Mouse (Mus musculus) pancreas, adult 10 weeks (tissue): ENCODE data around the gene Ntn3. TPM values are rescaled to one million over a fixed set of nuclear protein-coding genes. Genes with fewer than 3 reads are reported as not detected.

Source experiments
- polyA plus RNA-seq: library from polyadenylated mRNA; stranded (reverse); fragments of 350-450 nt; fragmentation: Illumina TruSeq; extraction: RNeasy Lipid Tissue Mini Kit (QIAGEN cat#74804); gene quantifications from one replicate; pipeline ENCODE4 v1.2.3, GENCODE M21; 2015; ENCODE audit warnings: low read depth, low replicate concordance; ENCODE audit not compliant: insufficient read depth

Gene Ntn3
- 1.0 TPM for polyA plus RNA-seq

GRCm38 (mm10) chr17:24209043-24209915 is at the start of gene Ntn3:
Gene Ntn3, minus strand, starts transcription at chr17:24209531.

GRCm38 (mm10) chr17:24251320-24252069 is 42.2 kb upstream of the Ntn3 start, which contains the start of gene Ccnf:
Gene Ccnf, minus strand, starts transcription at chr17:24251484.

DNA sequence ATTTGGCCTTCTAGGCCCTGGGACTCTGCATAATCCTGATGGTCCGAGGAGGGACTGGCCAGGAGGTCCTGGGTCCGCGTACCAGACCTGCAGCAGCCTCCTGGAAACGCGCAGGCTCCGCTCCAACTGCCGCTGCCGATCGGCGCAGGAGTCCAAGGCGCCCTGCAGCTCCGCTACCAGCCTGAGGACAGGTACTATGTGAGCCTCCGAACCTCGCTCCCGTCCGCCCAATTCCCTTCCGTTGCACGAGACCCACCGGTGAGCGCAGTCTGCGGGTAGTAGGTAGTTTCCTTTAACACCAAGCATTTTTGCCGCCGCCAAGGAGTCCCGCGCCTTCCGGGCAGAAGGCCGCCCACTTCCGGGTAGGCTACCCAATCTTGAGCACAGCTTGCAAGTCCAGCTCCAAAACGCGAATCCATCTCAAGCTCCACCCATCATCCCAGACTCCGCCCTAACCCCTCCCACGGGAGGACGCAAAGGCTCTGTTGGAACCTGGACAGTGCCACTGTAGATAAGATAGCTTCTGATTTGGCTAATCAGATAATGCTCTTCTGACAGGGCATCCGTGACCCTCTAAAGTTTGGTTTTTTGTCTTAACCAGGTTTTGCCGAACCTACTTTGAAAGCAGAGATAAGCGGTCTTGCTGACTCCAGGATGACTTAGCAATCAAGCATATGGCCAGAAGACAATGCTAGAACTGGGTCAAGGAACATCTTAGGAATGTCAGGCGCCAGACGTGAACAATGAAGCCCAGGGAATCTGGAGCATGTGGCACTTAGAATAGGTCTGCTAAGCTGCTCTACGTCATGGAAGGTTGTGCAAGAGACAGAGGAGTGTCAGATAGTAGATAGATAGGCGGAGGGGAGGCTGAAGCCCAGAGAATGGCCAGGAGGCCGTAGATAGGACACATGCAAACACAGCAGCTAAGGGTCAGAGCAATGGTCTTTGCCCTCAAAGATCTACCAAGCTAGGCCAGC is 11.4 kb upstream of the Ntn3 start, which contains the start of gene Tedc2:
Gene Tedc2 (minus strand): TSS at position 417 of the 977 bp plus-strand sequence.

DNA sequence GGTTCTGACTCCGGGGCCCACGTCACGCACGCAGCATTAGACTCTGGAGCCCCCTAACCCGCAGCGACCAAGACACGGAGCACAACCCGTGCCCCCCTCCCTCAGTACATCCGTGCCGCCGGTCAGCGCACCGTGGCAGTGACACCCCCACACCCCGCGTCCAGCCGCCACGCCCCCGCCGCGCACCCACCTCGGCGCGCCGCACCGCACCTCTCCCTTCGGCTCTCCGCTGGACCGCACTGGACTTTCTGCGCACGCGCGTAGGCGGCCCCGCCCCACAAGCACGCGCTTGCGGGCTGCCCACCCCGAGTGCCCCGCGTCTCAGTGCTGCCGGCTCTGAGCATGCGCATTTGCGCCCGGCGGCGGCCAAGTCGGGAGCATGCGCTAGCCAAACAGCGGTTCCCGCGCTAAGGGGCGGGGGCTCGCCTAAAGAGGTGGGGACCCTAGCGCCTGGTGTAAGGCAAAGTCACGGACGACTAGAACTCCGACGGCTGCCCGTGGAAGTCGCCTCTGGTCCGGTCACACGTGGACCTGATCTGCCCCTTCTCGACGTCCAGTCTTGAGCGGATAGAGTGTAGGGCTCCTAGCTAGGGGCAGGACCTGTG is 3.9 kb downstream of the Ntn3 start, which contains the start of gene Tbc1d24:
Gene Tbc1d24 (minus strand): TSS at position 279 of the 605 bp plus-strand sequence.

DNA sequence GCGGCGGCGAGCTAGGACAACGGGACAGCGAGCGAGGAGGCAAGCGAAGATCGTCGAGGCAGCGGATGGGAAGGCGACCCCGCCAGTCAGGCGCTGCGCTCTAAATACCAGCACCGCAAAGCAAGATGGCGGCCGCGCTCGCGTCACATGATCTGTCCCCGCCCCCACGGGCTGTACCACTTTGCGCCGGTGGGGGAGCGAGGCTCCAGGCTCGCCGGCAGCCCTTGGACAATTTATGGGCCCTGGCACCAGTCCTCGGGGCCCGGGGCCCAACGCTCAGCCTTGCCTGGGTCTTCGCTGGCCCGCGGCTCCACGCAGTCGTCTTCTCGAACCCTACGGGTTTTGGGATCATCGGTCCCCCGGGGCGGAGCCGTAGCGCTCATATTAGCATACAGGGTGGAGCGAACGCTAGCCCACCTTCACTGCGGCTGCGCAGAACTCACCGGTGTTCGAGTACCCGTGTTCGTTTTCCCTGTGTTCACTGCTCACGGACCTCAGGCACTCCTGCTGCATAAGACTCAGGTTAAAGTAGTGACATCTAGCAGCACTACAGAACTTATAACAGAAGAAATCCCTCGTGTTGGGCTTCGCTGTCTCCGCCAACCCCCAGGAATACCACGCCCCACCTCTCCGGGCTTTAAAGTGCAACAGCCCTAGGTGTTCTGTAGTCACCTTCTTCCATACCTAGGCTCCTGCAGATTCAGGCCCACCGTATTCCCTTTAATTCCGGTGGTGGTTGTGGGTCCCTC is 39.8 kb downstream of the Ntn3 start, which contains the start of gene Atp6v0c:
Gene Atp6v0c (minus strand): TSS at position 386 of the 749 bp plus-strand sequence.

GRCm38 (mm10) chr17:24163176-24163962 is 46.0 kb downstream of the Ntn3 start, which contains the start of gene Amdhd2:
Gene Amdhd2, minus strand, starts transcription at chr17:24163766.

Other genes starting within 250 kb of the Ntn3 start
- not detected for gene Prss30, start 229.0 kb downstream of the Ntn3 start, polyA plus RNA-seq
- gene Prss22, start 211.4 kb downstream of the Ntn3 start, polyA plus RNA-seq: not detected
- gene Prss27, start 171.4 kb downstream of the Ntn3 start, polyA plus RNA-seq: not detected
- gene Kctd5, start 136.0 kb downstream of the Ntn3 start, polyA plus RNA-seq: 3.1 TPM
- 5.4 TPM for gene Pdpk1, start 58.6 kb downstream of the Ntn3 start, polyA plus RNA-seq
- 10.6 TPM for gene Amdhd2, start 45.8 kb downstream of the Ntn3 start, polyA plus RNA-seq
- 67.3 TPM for gene Atp6v0c, start 39.8 kb downstream of the Ntn3 start, polyA plus RNA-seq
- 3.8 TPM for gene Tbc1d24, start 4.0 kb downstream of the Ntn3 start, polyA plus RNA-seq
- gene Tedc2, start 11.3 kb upstream of the Ntn3 start, polyA plus RNA-seq: 2.9 TPM
- not detected for gene Ccnf, start 42.0 kb upstream of the Ntn3 start, polyA plus RNA-seq
- not detected for gene Abca17, start 141.5 kb upstream of the Ntn3 start, polyA plus RNA-seq
- 7.3 TPM for gene Abca3, start 142.4 kb upstream of the Ntn3 start, polyA plus RNA-seq
- 19.0 TPM for gene Rnps1, start 205.0 kb upstream of the Ntn3 start, polyA plus RNA-seq
- 17.2 TPM for gene Eci1, start 217.1 kb upstream of the Ntn3 start, polyA plus RNA-seq
- 1.9 TPM for gene Dnase1l2, start 233.6 kb upstream of the Ntn3 start, polyA plus RNA-seq